Mouse (Mus musculus) layer of hippocampus, adult 2 months (tissue): ENCODE measurements around the gene Adrm1. TPM values are rescaled to one million over a fixed set of nuclear protein-coding genes. Genes with fewer than 3 reads are reported as not detected.

Source experiments
- DNase-seq, 2 experiments: peaks; one replicate each; pipeline ENCODE4 v3.0.0; 2022; ENCODE audit warnings: low spot score in 2 of 2
- H3K27ac ChIP-seq: fragments of 200-600 bp; 2 replicates; pipeline ENCODE4 v1.8.1; 2022
- H3K4me3 ChIP-seq: fragments of 200-600 bp; 2 replicates; pipeline ENCODE4 v1.8.1; 2022; ENCODE audit warnings: mild to moderate bottlenecking
- CTCF ChIP-seq: fragments of 200-600 bp; conservative IDR thresholded peaks from 2 replicates; pipeline ENCODE4 v1.8.1; 2022; ENCODE audit warnings: antibody characterized with exemption, mild to moderate bottlenecking, moderate library complexity
- long read RNA-seq, 2 experiments: library from polyadenylated mRNA; stranded (forward); transcript quantifications; one replicate each; pipeline ENCODE4 v2.0.0; 2021; ENCODE audit warnings: borderline mapping rate in 2 of 2
- total RNA-seq, 2 experiments: library from RNA; stranded (reverse); gene quantifications; 2 replicates each; pipeline ENCODE4 v1.2.3; 2021

Gene Adrm1
- 100 to 1,000 TPM; 105 to 108 TPM for total RNA-seq
- long read RNA-seq, experiment 1, transcript Adrm1-201 (10 exons, 1,535 nt): major isoform, 99 of 109 reads
- long read RNA-seq, experiment 1, partial matches to known transcripts: 1 of 109 reads
- long read RNA-seq, experiment 1, other reads (novel, unspliced or antisense): 9 of 109 reads
- long read RNA-seq, experiment 2, full-length matches to known transcripts: 109 of 124 reads
- long read RNA-seq, experiment 2, partial matches to known transcripts: 2 of 124 reads
- long read RNA-seq, experiment 2, other reads (novel, unspliced or antisense): 13 of 124 reads

DNA sequence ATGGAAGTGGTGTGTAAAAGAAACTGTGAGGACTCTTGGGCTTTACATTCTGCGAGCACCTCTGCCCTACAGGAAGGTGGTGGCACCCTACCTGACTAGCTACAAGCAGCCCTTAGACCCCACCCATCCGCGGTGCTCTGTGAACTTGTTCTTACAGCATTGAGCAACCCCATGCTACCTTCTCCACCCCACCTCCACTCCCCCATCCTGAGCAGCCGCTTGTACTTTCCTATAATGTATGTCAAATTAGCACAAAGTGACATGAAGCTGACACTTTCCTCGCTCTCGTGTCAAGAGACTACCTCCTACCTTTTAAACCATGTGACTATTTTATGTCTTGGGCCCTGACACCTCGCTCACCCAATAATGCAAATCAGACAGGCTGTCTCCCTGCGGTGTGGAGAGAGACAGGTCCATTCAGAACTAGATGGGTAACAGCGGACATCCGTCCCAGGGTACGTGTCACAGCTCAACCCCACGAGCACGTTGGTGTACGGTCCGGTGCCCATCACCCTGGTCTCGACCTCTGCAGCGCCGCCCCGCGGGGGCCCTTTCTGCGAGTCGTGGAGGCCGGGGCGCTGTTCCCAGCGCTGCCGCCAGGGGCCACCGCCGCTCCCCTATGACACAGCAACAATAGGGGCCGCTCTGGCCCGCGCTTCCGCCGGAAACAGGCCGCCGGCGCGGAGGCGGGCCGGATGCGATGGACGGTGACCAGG is at the start of gene Adrm1:
Adrm1 (plus strand) TSS at position 680 of the 716 bp plus-strand sequence.
- peak; percentile 99 for TF ChIP-seq CTCF
- peak within 1 kb of the TSS; percentile 98 for H3K27ac ChIP-seq
- peak within 1 kb of the TSS; percentile 61 for H3K4me3 ChIP-seq
- peak; percentile 96 to 99 for DNase-seq

DNA sequence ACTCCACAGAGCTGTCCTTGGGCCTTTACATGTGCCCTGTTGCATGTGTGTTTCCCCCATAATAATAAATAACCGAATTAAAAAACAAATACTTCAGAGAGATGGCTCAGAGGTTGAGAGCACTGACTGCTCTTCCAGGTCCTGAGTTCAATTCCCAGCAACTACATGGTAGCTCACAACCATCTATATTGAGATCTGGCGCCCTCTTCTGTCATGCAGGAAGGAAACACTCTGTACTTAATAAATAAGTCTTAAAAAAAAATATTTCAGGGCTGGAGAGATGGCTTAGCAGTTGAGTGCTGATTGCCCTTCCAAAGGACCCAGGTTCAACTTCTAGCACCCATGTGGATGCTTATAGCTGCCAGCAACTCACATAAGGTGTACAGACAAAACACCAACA is 47.1 kb upstream of the Adrm1 start:
- Histone ChIP-seq H3K27ac (no peak overlapping the region), H3K4me3 (no peak overlapping the region)
- DNase-seq: no peak
- peak; percentile 51 for TF ChIP-seq CTCF

DNA sequence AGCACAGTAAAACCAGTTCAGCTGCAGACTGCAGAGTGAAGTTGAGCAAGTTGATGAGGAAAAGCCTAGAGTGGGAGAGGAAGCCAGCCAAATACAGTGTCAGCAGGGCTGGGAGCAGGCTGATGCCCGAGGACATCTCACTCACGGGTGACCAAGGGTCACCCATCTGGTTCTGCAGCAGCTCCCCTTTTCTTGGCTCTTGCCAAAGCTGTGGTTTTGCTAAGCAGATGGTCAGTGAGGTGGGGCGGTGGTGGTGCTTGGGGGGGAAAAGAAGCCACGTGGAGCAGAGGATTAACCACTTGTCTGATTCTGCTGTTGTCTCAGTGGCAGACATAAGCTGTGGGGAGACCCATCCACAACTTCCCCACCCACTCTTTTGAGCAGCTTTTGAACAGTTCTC is 45.1 kb upstream of the Adrm1 start:
- Histone ChIP-seq H3K4me3 (no peak overlapping the region), H3K27ac (peak overlapping the region; percentile 5; the same call in 1 of the 2 replicates)
- TF ChIP-seq CTCF: no peak
- peak in 1 of 2 experiments; percentile 57 for DNase-seq

DNA sequence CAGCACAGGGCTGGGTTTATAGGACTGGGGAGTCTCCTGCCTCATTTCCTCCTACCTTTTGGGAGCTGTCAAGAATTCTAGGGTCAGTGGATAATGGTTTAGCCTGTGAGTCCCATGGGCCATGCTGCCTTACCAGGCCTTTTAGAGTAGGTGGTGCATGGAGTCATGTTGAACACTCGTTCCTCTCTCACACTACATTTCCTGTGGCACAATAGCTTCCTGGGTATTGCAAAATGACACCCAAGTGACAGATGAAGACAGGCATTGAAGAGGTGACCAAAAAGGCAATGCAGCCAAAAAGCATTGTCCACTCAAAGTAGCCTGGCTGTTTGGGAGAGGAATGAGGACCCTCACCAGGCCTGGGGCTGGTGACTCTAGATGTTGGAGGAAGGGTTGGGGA is 43.6 kb upstream of the Adrm1 start:
- DNase-seq: no peak

DNA sequence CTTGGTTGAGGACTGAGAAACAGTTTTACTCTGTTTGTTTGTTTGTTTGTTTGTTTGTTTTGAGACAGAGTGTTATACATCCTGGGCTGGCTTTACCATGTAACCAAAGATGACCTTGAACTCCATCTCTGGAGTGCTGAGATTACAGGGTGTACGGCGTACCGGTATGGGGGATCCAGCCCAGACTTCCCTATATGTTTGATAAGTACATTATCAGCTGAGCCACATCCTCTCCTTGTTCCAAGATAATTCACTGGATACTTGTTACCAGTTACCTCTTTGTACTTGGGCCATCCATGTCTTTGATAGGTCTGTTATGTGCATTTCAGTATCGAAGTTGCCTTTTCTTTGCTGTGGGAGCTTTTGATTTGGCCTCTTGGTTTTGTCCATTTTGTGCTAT is 38.1 kb upstream of the Adrm1 start:
- no peak for TF ChIP-seq CTCF
- no peak for DNase-seq
- H3K27ac ChIP-seq: no peak overlapping the region
- no peak overlapping the region for H3K4me3 ChIP-seq

More for the DNA sequence above, 43.6 kb upstream of the Adrm1 start:
- H3K4me3 ChIP-seq: no peak overlapping the region
- no peak overlapping the region for H3K27ac ChIP-seq
- TF ChIP-seq CTCF: no peak

DNA sequence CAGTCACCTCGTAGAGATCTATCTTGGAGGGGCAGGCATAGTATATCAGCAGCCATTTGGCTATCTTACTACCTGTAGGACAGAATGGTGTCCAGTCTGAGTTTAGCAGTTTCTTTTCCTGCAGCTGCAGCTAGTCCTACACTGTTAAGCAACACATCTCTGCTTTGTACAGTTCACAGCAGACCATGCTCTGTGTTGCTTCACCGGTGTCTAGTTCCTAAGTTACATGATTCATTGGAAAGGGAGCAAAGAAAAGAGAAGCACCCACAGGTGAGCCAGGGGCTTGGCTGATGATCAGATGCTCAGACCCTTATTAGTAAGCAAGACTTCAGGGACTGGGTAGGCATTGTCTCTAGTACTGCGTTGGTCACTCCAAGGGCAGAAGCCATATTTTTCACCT is 37.4 kb upstream of the Adrm1 start:
- H3K4me3 ChIP-seq: no peak overlapping the region
- H3K27ac ChIP-seq: no peak overlapping the region
- no peak for DNase-seq
- TF ChIP-seq CTCF: no peak

GRCm38 (mm10) chr2:180135414-180135813 is 35.9 kb upstream of the Adrm1 start:
- Histone ChIP-seq H3K4me3 (no peak overlapping the region), H3K27ac (no peak overlapping the region)
- TF ChIP-seq CTCF: no peak
- no peak for DNase-seq

DNA sequence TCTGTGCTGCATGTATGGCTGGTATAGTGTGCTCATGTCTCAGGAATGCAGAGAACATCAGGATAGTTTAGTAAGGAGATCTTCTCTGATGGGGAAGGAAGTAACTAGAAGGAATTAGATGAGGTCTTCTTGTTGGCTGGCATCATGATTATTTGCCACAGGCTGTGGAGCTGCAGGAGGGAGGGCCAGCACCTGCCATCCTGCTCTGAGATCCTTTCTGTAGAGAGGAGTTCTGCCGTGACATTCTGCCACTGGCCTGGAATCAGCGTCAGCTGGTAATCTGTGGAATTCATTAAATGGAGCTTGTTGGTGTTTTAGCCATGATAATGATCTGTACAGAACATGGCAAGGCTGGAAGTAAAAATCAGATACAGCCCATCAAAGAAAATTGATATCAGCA is 25.2 kb upstream of the Adrm1 start:
- DNase-seq: no peak
- TF ChIP-seq CTCF: no peak
- no peak overlapping the region for H3K27ac ChIP-seq
- H3K4me3 ChIP-seq: no peak overlapping the region

GRCm38 (mm10) chr2:180147379-180147778 is 23.9 kb upstream of the Adrm1 start:
- no peak for DNase-seq
- H3K27ac ChIP-seq: no peak overlapping the region
- no peak for TF ChIP-seq CTCF
- no peak overlapping the region for H3K4me3 ChIP-seq

GRCm38 (mm10) chr2:180148551-180148950 is 22.7 kb upstream of the Adrm1 start:
- H3K27ac ChIP-seq: no peak overlapping the region
- no peak for DNase-seq
- H3K4me3 ChIP-seq: no peak overlapping the region
- no peak for TF ChIP-seq CTCF

DNA sequence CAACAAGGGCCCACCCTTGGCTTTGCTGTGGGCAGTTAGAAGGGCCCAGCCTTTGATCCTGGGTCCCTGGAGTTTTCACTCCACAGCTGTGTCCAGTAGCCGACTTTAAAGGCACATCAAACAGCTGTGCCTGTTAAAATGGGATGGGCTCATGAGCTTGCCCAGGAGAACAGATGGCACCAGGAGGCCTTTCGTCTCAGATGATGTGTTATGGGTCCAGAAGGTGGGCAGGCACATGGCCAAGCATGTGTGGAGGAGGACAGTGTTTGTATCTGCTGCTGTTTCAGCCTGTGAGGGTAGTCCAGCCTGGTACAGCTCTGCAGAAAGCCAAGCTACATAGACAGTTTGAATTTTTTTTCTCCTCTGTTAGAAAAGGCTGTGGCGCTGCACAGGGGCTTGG is 16.5 kb upstream of the Adrm1 start:
- TF ChIP-seq CTCF: no peak
- DNase-seq: peak in 1 of 2 experiments; percentile 20
- Histone ChIP-seq H3K27ac (no peak overlapping the region), H3K4me3 (no peak overlapping the region)

DNA sequence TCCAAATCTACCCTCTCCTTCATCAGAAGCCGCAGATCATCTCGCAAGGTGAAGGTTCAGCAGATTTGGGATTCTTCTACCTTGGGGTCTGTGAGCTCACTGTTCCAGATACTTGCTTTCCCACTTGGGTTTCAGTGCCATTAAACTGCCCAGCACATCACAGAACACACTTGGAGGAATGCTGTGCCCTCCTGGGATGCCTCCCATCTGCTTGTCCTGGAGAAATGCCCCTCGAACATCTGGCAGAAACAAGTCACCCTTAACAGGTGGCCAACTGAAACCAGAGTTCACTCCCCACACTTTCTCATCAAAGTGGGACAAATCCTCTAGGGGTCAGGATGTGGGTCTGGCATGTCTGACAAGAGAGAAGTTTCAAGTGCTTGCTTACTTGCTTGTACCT is 12.7 kb upstream of the Adrm1 start:
- no peak overlapping the region for H3K27ac ChIP-seq
- TF ChIP-seq CTCF: no peak
- no peak overlapping the region for H3K4me3 ChIP-seq
- no peak for DNase-seq

GRCm38 (mm10) chr2:180165855-180166254 is 5.4 kb upstream of the Adrm1 start:
- no peak for TF ChIP-seq CTCF
- no peak overlapping the region for H3K27ac ChIP-seq

GRCm38 (mm10) chr2:180166869-180167268 is 4.4 kb upstream of the Adrm1 start:
- Histone ChIP-seq H3K27ac (no peak overlapping the region), H3K4me3 (no peak overlapping the region)
- TF ChIP-seq CTCF: no peak
- DNase-seq: no peak

More at GRCm38 (mm10) chr2:180165855-180166254, 5.4 kb upstream of the Adrm1 start:
- no peak for DNase-seq
- H3K4me3 ChIP-seq: no peak overlapping the region
